Mouse (Mus musculus) adrenal gland, postnatal 4 days (tissue): ENCODE measurements around the gene Epn1. TPM values are rescaled to one million over a fixed set of nuclear protein-coding genes. Genes with fewer than 3 reads are reported as not detected.
"Not testable (repeated sequence)": the region's sequence is repeated elsewhere in the genome, so short reads cannot be mapped to it uniquely, and the experiment has no call there.

ENCODE experiments used
- DNase-seq, 2 experiments: peaks; one replicate each; pipeline ENCODE4 v3.0.0; 2021 to 2022; ENCODE audit warnings: low spot score in 2 of 2, mixed read lengths in 2 of 2
- total RNA-seq, 2 experiments: library from RNA; stranded (reverse); gene quantifications; 2 replicates each; pipeline ENCODE4 v1.2.3; 2021

Gene Epn1
- total RNA-seq, 2 experiments from 2014 or later = 166 to 167 TPM

GRCm38 (mm10) chr7:5057804-5058203 is 22.2 kb upstream of the Epn1 start:
- DNase-seq = no peak

GRCm38 (mm10) chr7:5058631-5059030 is 21.4 kb upstream of the Epn1 start:
- no peak for DNase-seq

GRCm38 (mm10) chr7:5059421-5059820 is 20.6 kb upstream of the Epn1 start:
- no peak for DNase-seq

GRCm38 (mm10) chr7:5060239-5060731 is 19.8 kb upstream of the Epn1 start:
- DNase-seq = peak in 1 of 2 experiments; percentile 47

GRCm38 (mm10) chr7:5060944-5061773 is 18.9 kb upstream of the Epn1 start:
- peak; percentile 92 to 95 for DNase-seq

- DNase-seq = peak; percentile 89
These were observed 18.2 kb upstream of the Epn1 start, which contains the start of gene U2af2 for GRCm38 (mm10) chr7:5061774-5062359. U2af2 (plus strand) TSS chr7:5062143.

GRCm38 (mm10) chr7:5062360-5063001 is 17.6 kb upstream of the Epn1 start:
- DNase-seq = peak in 1 of 2 experiments; percentile 50

- DNase-seq = no peak
These were observed 15.1 kb upstream of the Epn1 start for GRCm38 (mm10) chr7:5064886-5065285.

- DNase-seq = no peak
These were observed 6.4 kb upstream of the Epn1 start for GRCm38 (mm10) chr7:5073586-5073985.

GRCm38 (mm10) chr7:5074984-5075383 is 5.1 kb upstream of the Epn1 start:
- DNase-seq = no peak

- no peak for DNase-seq
These were observed 3.1 kb upstream of the Epn1 start for GRCm38 (mm10) chr7:5076931-5077330.

- DNase-seq = not testable (repeated sequence)
These were observed 548 bp upstream of the Epn1 start for GRCm38 (mm10) chr7:5079365-5080009.

- DNase-seq = no peak
These were observed 780 bp downstream of the Epn1 start for GRCm38 (mm10) chr7:5080815-5081214.

- no peak for DNase-seq
These were observed 1.2 kb downstream of the Epn1 start for GRCm38 (mm10) chr7:5081241-5081640.

- DNase-seq = no peak
These were observed 1.9 kb downstream of the Epn1 start for GRCm38 (mm10) chr7:5081939-5082338.

GRCm38 (mm10) chr7:5083325-5084105 is 3.5 kb downstream of the Epn1 start:
- DNase-seq = no peak

GRCm38 (mm10) chr7:5085512-5085911 is 5.5 kb downstream of the Epn1 start:
- DNase-seq = no peak

GRCm38 (mm10) chr7:5086921-5087440 is 6.9 kb downstream of the Epn1 start:
- no peak for DNase-seq

- DNase-seq = no peak
These were observed 7.9 kb downstream of the Epn1 start for GRCm38 (mm10) chr7:5087886-5088285.

GRCm38 (mm10) chr7:5089853-5090252 is 9.8 kb downstream of the Epn1 start:
- no peak for DNase-seq
